Mouse (Mus musculus) CH12.LX (cell line): Measurements from ENCODE around the gene Rhbg. TPM values are rescaled to one million over a fixed set of nuclear protein-coding genes. Genes with fewer than 3 reads are reported as not detected.
"Not testable (repeated sequence)": the region's sequence is repeated elsewhere in the genome, so short reads cannot be mapped to it uniquely, and the experiment has no call there.

Experiments
- DNase-seq: peaks from one replicate; pipeline ENCODE4 v3.0.0-alpha.2; 2013; ENCODE audit errors: extremely low read depth
- H3K27ac ChIP-seq: 2 replicates; pipeline ENCODE4 v1.5.1; 2012; ENCODE audit warnings: low read depth, mild to moderate bottlenecking, control low read depth, moderate library complexity; ENCODE audit not compliant: insufficient read depth
- H3K27me3 ChIP-seq: replicated peaks from 2 replicates; pipeline ENCODE3; 2012; ENCODE audit warnings: inconsistent platforms
- H3K36me3 ChIP-seq, 2 experiments: replicated peaks in 1 of 2; 2 replicates each; pipeline versions ENCODE3 to v1.6.1; 2012; ENCODE audit warnings: inconsistent platforms in 1 of 2, low read length in 1 of 2, mild to moderate bottlenecking in 1 of 2, mixed read lengths in 1 of 2, moderate library complexity in 1 of 2; ENCODE audit not compliant: control insufficient read depth in 1 of 2, insufficient read depth in 1 of 2
- H3K4me1 ChIP-seq, 2 experiments: 2 replicates each; pipeline ENCODE4 v1.6.1; 2012; ENCODE audit warnings: inconsistent platforms in 1 of 2, moderate library complexity in 1 of 2; ENCODE audit not compliant: insufficient read depth in 2 of 2, control insufficient read depth in 1 of 2
- H3K4me2 ChIP-seq: 2 replicates; pipeline ENCODE4 v1.6.1; 2012; ENCODE audit warnings: low read depth, mild to moderate bottlenecking, control low read depth; ENCODE audit not compliant: poor library complexity, insufficient read depth, severe bottlenecking
- H3K4me3 ChIP-seq, 3 experiments: fragments of 150-350 bp in 1 of 3; sonication (generic) in 1 of 3; replicated peaks in 1 of 3; 2 replicates each; pipeline versions ENCODE3 to v1.5.1; 2011 to 2012; ENCODE audit warnings: low read depth in 2 of 3, low read length in 2 of 3, mild to moderate bottlenecking in 2 of 3, moderate library complexity in 2 of 3, control low read depth in 1 of 3, improper control_type of control experiment in 1 of 3, inconsistent platforms in 1 of 3, mixed read lengths in 1 of 3; ENCODE audit not compliant: poor library complexity in 1 of 3
- H3K79me2 ChIP-seq: replicated peaks from 2 replicates; pipeline ENCODE4 v1.6.1; 2012; ENCODE audit warnings: mild to moderate bottlenecking, moderate library complexity; ENCODE audit not compliant: control insufficient read depth, poor library complexity, insufficient read depth, severe bottlenecking; ENCODE audit errors: extremely low read depth
- H3K9ac ChIP-seq: 2 replicates; pipeline ENCODE4 v1.6.1; 2012; ENCODE audit warnings: low read depth, mild to moderate bottlenecking, control low read depth, moderate library complexity; ENCODE audit not compliant: insufficient read depth
- H3K9me3 ChIP-seq: replicated peaks from 2 replicates; pipeline ENCODE3; 2012; ENCODE audit warnings: low read length, inconsistent platforms, mixed read lengths
- BHLHE40 ChIP-seq: IDR thresholded peaks from 2 replicates; pipeline ENCODE4 v1.6.1; 2011; ENCODE audit warnings: mild to moderate bottlenecking, low read depth, low read length, improper control_type of control experiment
- CHD1 ChIP-seq: IDR thresholded peaks from 2 replicates; pipeline ENCODE4 v1.6.1; 2012; ENCODE audit warnings: low read depth, low read length, improper control_type of control experiment, inconsistent platforms
- CTCF ChIP-seq, 2 experiments: IDR thresholded peaks in 1 of 2; conservative IDR thresholded peaks in 1 of 2; 2 replicates each; pipeline ENCODE4 v1.5.1; 2011 to 2012; ENCODE audit warnings: low read depth in 2 of 2, low read length in 2 of 2, improper control_type of control experiment in 1 of 2, inconsistent platforms in 1 of 2, mild to moderate bottlenecking in 1 of 2, moderate library complexity in 1 of 2
- ELF1 ChIP-seq: IDR thresholded peaks from 2 replicates; pipeline ENCODE4 v1.6.1; 2014; ENCODE audit warnings: low read depth, mild to moderate bottlenecking, inconsistent platforms, low read length, improper control_type of control experiment
- EP300 ChIP-seq: IDR thresholded peaks from 2 replicates; pipeline ENCODE4 v1.6.1; 2011; ENCODE audit warnings: low read length, improper control_type of control experiment
- ETS1 ChIP-seq: conservative IDR thresholded peaks from 2 replicates; pipeline ENCODE4 v1.6.1; 2012; ENCODE audit warnings: low read depth, mild to moderate bottlenecking, inconsistent platforms, low read length, improper control_type of control experiment, moderate library complexity
- HCFC1 ChIP-seq: IDR thresholded peaks from 2 replicates; pipeline ENCODE4 v1.6.1; 2012; ENCODE audit warnings: low read depth, mild to moderate bottlenecking, inconsistent platforms, low read length, improper control_type of control experiment
- KAT2A ChIP-seq: IDR thresholded peaks from 2 replicates; pipeline ENCODE4 v1.6.1; 2012; ENCODE audit warnings: low read length, improper control_type of control experiment, inconsistent platforms; ENCODE audit not compliant: insufficient replicate concordance
- MAFK ChIP-seq: IDR thresholded peaks from 2 replicates; pipeline ENCODE4 v1.6.1; 2011; ENCODE audit warnings: low read length, improper control_type of control experiment; ENCODE audit not compliant: insufficient replicate concordance
- MAX ChIP-seq: IDR thresholded peaks from 2 replicates; pipeline ENCODE4 v1.6.1; 2011; ENCODE audit warnings: low read length, improper control_type of control experiment
- MEF2A ChIP-seq: IDR thresholded peaks from 2 replicates; pipeline ENCODE4 v1.6.1; 2014; ENCODE audit warnings: low read depth, mild to moderate bottlenecking, inconsistent platforms, low read length, improper control_type of control experiment, borderline replicate concordance
- MXI1 ChIP-seq: IDR thresholded peaks from 2 replicates; pipeline ENCODE4 v1.6.1; 2011; ENCODE audit warnings: mild to moderate bottlenecking, low read depth, low read length, improper control_type of control experiment
- MYC ChIP-seq: IDR thresholded peaks from 2 replicates; pipeline ENCODE4 v1.6.1; 2011; ENCODE audit warnings: low read depth, mild to moderate bottlenecking, improper control_type of control experiment, low read length
- NELFE ChIP-seq: IDR thresholded peaks from 2 replicates; pipeline ENCODE4 v1.6.1; 2011; ENCODE audit warnings: low read depth, low read length, improper control_type of control experiment
- POLR2A ChIP-seq: IDR thresholded peaks from 2 replicates; pipeline ENCODE4 v1.6.1; 2011; ENCODE audit warnings: low read depth, mild to moderate bottlenecking, improper control_type of control experiment, low read length
- POLR2AphosphoS2 ChIP-seq: IDR thresholded peaks from 2 replicates; pipeline ENCODE4 v1.6.1; 2011; ENCODE audit warnings: low read depth, low read length, improper control_type of control experiment
- TCF12 ChIP-seq: IDR thresholded peaks from 2 replicates; pipeline ENCODE4 v1.6.1; 2014; ENCODE audit warnings: low read depth, mild to moderate bottlenecking, inconsistent platforms, low read length, improper control_type of control experiment
- UBTF ChIP-seq: IDR thresholded peaks from 2 replicates; pipeline ENCODE4 v1.6.1; 2012; ENCODE audit warnings: low read depth, mild to moderate bottlenecking, inconsistent platforms, low read length, improper control_type of control experiment, moderate library complexity
- USF1 ChIP-seq: IDR thresholded peaks from 2 replicates; pipeline ENCODE4 v1.6.1; 2014; ENCODE audit warnings: low read depth, mild to moderate bottlenecking, inconsistent platforms, low read length, improper control_type of control experiment
- ZC3H11A ChIP-seq: IDR thresholded peaks from 2 replicates; pipeline ENCODE4 v1.6.1; 2012; ENCODE audit warnings: low read depth, mild to moderate bottlenecking, inconsistent platforms, low read length, improper control_type of control experiment
- ZNF384 ChIP-seq: IDR thresholded peaks from 2 replicates; pipeline ENCODE4 v1.6.1; 2012; ENCODE audit warnings: low read depth, low read length, improper control_type of control experiment, inconsistent platforms
- dilution Hi-C: fragments of 300-500 bp; cut with MboI; formaldehyde crosslinking; loops from 2 replicates; pipeline ENCODE4 v1.14.3; 2020; ENCODE audit warnings: low sequenced_read_pairs; ENCODE audit not compliant: extremely low pct_unique_long_range_greater_than_20kb, extremely low pct_ligation_motif_present
- in situ Hi-C: fragments of 300-500 bp; cut with MboI; formaldehyde crosslinking; loops from 3 replicates; pipeline ENCODE4 v1.14.3; 2019; ENCODE audit warnings: low sequenced_read_pairs, low pct_ligation_motif_present, low pct_unique_long_range_greater_than_20kb, mixed read lengths
- polyA plus RNA-seq: library from polyadenylated mRNA; unstranded; fragments of >175 nt; gene quantifications from 2 replicates; pipeline ENCODE4 v1.2.1, GENCODE M21; 2012; ENCODE audit warnings: low read depth; ENCODE audit not compliant: insufficient read length
- total RNA-seq, 2 experiments: library from RNA; depleted of rRNA; stranded (reverse); fragments of 300-350 nt in 1 of 2; fragments of >200 nt in 1 of 2; gene quantifications; 2 replicates each; pipeline ENCODE4 v1.2.3; 2012 to 2014

Rhbg gene
- total and polyA plus RNA-seq, 3 experiments, result 0.08 TPM; not detected in 2

GRCm38 (mm10) chr3:88276121-88276520 lies 21.6 kb upstream of the Rhbg start:
- in situ Hi-C loops (no loop called here), dilution Hi-C loops (no loop called here)
- no peak overlapping the region for H3K4me3 ChIP-seq
- H3K36me3 ChIP-seq, result no peaks in the 10 kb centered on the region
- no peaks in the 10 kb centered on the region for H3K79me2 ChIP-seq
- TF ChIP-seq HCFC1, result no peak
- no peak for TF ChIP-seq MAX
- TF ChIP-seq CHD1, result no peak
- no peak for TF ChIP-seq ZNF384
- no peak for TF ChIP-seq POLR2A
- no peak for TF ChIP-seq MEF2A
- TF ChIP-seq MYC, result no peak
- TF ChIP-seq MAFK, result no peak
- TF ChIP-seq MXI1, result no peak
- TF ChIP-seq BHLHE40, result no peak
- no peak for TF ChIP-seq UBTF
- H3K9me3 ChIP-seq, result no peaks in the 10 kb centered on the region
- no peaks in the 10 kb centered on the region for H3K27me3 ChIP-seq
- no peak for DNase-seq
- H3K4me1 ChIP-seq, result no peaks in the 10 kb centered on the region
- no peak overlapping the region for H3K9ac ChIP-seq
- H3K4me2 ChIP-seq, result no peak overlapping the region
- H3K27ac ChIP-seq, result no peak overlapping the region

DNA sequence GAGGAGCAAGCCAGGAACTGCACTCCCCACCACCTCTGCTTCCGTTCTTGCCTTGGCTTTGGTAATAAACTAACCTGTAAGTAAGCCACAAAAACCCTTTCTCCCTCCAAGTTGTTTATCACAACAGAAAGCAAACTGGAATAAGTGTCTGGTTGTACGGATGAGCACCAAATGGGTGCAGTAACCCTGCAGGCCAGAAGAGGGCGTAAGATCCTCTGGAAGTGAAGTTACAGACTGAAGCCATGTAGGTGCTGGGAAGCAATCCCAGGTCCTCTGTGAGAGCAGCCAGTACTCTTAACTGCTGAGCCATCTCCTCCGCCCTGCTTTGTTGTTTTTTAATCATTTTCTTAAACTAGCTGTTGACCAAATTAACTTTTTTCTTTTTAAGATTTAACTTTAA lies 19.5 kb upstream of the Rhbg start:
- TF ChIP-seq MEF2A, result no peak
- TF ChIP-seq CTCF (conservative IDR thresholded peaks at IDR 0.05 in 1 of 2, IDR thresholded peaks at IDR 0.05 in 1 of 2; ENCODE audit: low read depth in 2 of 2, low read length in 2 of 2), result peak; percentile 41 to 43
- TF ChIP-seq, all 38 proteins: peak for 1
- Histone ChIP-seq H3K27ac (no peak overlapping the region), H3K79me2 (no peaks in the 10 kb centered on the region), H3K4me3 (no peak overlapping the region), H3K9me3 (no peaks in the 10 kb centered on the region), H3K27me3 (no peaks in the 10 kb centered on the region), H3K36me3 (no peaks in the 10 kb centered on the region), H3K9ac (no peak overlapping the region), H3K4me2 (no peak overlapping the region), H3K4me1 (no peaks in the 10 kb centered on the region)
- in situ Hi-C loops (no loop called here), dilution Hi-C loops (no loop called here)
- DNase-seq, result no peak

DNA sequence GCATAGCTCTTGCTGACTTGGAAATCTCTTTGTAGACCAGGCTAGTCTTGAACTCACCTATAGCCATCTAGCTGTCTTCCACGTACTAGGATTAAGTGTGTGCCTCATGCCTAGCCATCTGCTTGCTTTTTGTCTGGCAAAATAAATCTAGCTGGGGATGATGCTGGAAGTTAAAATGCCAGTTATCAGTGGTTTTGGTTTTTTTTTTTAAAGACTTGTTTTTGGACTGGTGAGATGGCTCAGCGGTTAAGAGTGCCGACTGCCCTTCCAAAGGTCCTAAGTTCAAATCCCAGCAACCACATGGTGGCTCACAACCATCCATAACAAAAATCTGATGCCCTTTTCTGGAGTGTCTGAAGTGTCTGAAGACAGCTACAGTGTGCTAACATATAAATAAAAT lies 17.4 kb upstream of the Rhbg start:
- H3K4me1 ChIP-seq, result no peaks in the 10 kb centered on the region
- H3K9me3 ChIP-seq, result no peaks in the 10 kb centered on the region
- H3K36me3 ChIP-seq, result no peaks in the 10 kb centered on the region
- in situ Hi-C loops, result no loop called here
- no peak overlapping the region for H3K27ac ChIP-seq
- no peak overlapping the region for H3K9ac ChIP-seq
- no peak for DNase-seq
- dilution Hi-C loops, result no loop called here
- peaks cover 3% of the 10 kb centered on the region for H3K27me3 ChIP-seq
- TF ChIP-seq ZNF384 (no peak), MAX (no peak), ETS1 (no peak), BHLHE40 (no peak), USF1 (no peak), TCF12 (no peak), NELFE (no peak), EP300 (no peak), KAT2A (no peak), POLR2A (no peak), ZC3H11A (no peak), ELF1 (no peak), POLR2AphosphoS2 (no peak), HCFC1 (no peak), CHD1 (no peak), MYC (no peak)
- H3K79me2 ChIP-seq, result no peaks in the 10 kb centered on the region
- H3K4me2 ChIP-seq, result no peak overlapping the region
- no peak overlapping the region for H3K4me3 ChIP-seq

DNA sequence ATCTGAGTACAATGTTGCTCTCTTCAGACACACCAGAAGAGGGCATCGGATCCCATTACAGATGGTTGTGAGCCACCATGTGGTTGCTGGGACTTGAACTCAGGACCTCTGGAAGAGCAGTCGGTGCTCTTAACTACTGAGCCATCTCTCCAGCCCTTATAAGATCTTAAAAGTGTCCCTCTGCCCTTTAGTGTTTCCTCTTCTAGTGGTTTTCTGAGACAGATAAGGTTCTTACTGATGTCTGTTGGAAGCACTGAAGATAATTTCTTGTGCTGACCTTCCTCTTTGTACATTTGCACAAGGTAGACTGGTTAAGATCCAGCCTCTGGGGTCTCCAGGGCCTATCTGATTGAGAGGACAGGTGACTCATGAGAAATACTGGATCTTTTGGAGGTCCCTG lies 16.8 kb upstream of the Rhbg start:
- H3K79me2 ChIP-seq, H3K4me2 ChIP-seq, dilution Hi-C loops, H3K27ac ChIP-seq, H3K9ac ChIP-seq, H3K4me3 ChIP-seq, H3K4me1 ChIP-seq, DNase-seq, H3K36me3 ChIP-seq, H3K9me3 ChIP-seq, in situ Hi-C loops, H3K27me3 ChIP-seq: not testable (repeated sequence)
